Mouse (Mus musculus): Measurements from ENCODE around the gene Tcf19. TPM values are rescaled to one million over a fixed set of nuclear protein-coding genes. Genes with fewer than 3 reads are reported as not detected.
A peak's percentile ranks its signal among the peaks of the same experiment; 100 is the strongest.

The Tcf19 gene
- polyA plus RNA-seq (2012; rRNA removed) (73.8 and 82.6 TPM in 2 replicates), polyA plus RNA-seq (2014; fragmentation: Nextera tagmentation; extraction: Ambion mirVana) (75.5 and 84.3 TPM in 2 replicates)

DNA sequence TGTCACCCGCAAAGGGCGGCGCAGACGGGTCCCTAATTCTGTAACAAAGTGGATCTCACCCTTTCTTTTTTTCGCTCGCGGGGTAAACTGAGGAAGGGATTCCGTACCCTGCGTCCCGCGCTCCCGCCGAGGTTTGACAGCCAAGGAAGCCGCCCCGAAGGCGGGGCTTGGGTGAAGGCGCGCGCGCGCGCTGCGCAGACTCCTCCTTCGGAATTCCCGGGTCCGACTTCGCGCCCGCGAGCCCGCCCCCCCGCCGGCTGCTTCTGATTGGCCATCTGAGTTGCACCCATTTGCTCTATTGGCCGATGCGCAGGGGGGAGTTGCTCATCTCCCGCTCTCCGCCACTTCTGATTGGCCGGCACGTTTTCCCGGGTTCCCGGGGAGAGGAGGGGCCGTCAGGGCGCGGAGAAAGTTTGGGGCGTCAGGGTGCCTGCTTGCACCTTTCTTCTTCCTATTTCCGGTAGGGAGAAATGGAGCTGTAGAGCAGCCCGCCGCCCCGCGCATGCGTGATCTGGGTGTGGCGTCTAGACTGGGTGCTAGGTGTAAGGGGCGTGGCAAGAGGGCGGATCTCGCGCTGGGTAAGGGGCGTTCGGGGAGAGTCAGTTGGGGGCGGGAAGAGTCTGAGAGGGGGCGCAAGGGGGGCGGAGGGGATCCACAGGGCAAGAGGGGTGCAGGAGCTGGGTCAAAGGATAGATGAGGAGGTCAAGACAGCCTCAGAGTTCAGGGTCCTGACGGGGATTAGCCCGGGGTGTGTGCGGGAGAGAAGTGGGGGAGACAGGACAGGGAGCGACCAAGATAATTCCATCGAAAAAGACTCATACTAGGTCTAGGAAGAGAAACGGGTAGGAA, at the start of gene Tcf19, which contains the start of gene Cchcr1:
TSS of gene Tcf19 (minus strand) at position 173 of the 849 bp plus-strand sequence.
TSS of gene Cchcr1 (plus strand) at position 449 of the 849 bp plus-strand sequence.
- H3K9me3 ChIP-seq (ENCODE audit: control insufficient read depth, low read length): no peaks in the 10 kb centered on the region
- peaks cover 3% of the 10 kb centered on the region; the same call in 1 of the 2 replicates for H3K36me3 ChIP-seq (ENCODE audit: control insufficient read depth, insufficient read depth, low read length)
- H3K27me3 ChIP-seq (ENCODE audit: control insufficient read depth, insufficient read depth, low read length): no peaks in the 10 kb centered on the region
- peaks cover 16% of the 10 kb centered on the region for H3K4me1 ChIP-seq (ENCODE audit: control insufficient read depth, insufficient read depth, low read length)
- peak within 1 kb of the TSS; percentile 81 for H3K4me2 ChIP-seq (replicated peaks; ENCODE audit: low read depth, low read length, severe bottlenecking)
- ATAC-seq (ENCODE audit: low FRiP score, low read depth): peak; percentile 97
- H3K27ac ChIP-seq (replicated peaks; ENCODE audit: low read depth, low read length): 0 out of 2 replicates have a peak within 1 kb of the TSS, but pooled peaks have one; percentile 26
- TF ChIP-seq POLR2A (IDR thresholded peaks at IDR 0.05; ENCODE audit: borderline replicate concordance, extremely low read depth, insufficient read depth, insufficient read length): 0 out of 2 replicates have a peak, but pooled peaks have one; percentile 16
- under 1% methylated on average over 65 of the region's 67 CpGs for WGBS
- peak; percentile 97 for DNase-seq (ENCODE audit: low spot score)
- peak within 1 kb of the TSS; percentile 66 for H3K9ac ChIP-seq (ENCODE audit: low read depth, low read length, severe bottlenecking)
- peak within 1 kb of the TSS; percentile 59 for H3K4me3 ChIP-seq (replicated peaks; ENCODE audit: low read length)

DNA sequence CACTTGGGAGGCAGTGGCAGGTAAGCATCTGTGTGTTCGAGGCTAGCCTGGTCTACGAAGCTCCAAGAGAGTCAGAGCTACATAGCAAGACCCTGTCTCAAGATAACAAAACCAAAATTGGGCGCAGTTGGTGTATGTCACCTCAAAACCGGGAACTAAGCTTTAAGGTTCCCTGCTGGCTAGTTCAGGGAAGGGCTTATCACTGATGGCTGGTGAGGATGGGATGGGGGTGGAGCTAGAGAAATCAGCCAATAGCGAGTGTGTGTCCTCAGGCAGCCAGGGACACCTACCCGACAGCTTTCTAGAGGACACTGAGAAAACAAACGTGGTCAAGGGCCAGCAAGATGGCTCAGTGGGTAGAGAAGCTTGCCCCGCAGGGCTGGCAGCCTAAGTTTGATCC, 41.6 kb upstream of the Tcf19 start:
- no peaks in the 10 kb centered on the region for H3K27me3 ChIP-seq (ENCODE audit: control insufficient read depth, insufficient read depth, low read length)
- H3K9ac ChIP-seq (ENCODE audit: low read depth, low read length, severe bottlenecking): no peak overlapping the region
- H3K4me1 ChIP-seq (ENCODE audit: control insufficient read depth, insufficient read depth, low read length): no peaks in the 10 kb centered on the region
- TF ChIP-seq POLR2A (IDR thresholded peaks at IDR 0.05; ENCODE audit: borderline replicate concordance, extremely low read depth, insufficient read depth, insufficient read length): no peak
- no peak overlapping the region for H3K4me3 ChIP-seq (replicated peaks; ENCODE audit: low read length)
- H3K27ac ChIP-seq (replicated peaks; ENCODE audit: low read depth, low read length): no peak overlapping the region
- H3K36me3 ChIP-seq (ENCODE audit: control insufficient read depth, insufficient read depth, low read length): no peaks in the 10 kb centered on the region
- H3K4me2 ChIP-seq (replicated peaks; ENCODE audit: low read depth, low read length, severe bottlenecking): no peak overlapping the region
- no peak for DNase-seq (ENCODE audit: low spot score)
- no peaks in the 10 kb centered on the region for H3K9me3 ChIP-seq (ENCODE audit: control insufficient read depth, low read length)
- WGBS: 58% methylated on average over 8 of the region's 8 CpGs
- no peak for ATAC-seq (ENCODE audit: low FRiP score, low read depth)

DNA sequence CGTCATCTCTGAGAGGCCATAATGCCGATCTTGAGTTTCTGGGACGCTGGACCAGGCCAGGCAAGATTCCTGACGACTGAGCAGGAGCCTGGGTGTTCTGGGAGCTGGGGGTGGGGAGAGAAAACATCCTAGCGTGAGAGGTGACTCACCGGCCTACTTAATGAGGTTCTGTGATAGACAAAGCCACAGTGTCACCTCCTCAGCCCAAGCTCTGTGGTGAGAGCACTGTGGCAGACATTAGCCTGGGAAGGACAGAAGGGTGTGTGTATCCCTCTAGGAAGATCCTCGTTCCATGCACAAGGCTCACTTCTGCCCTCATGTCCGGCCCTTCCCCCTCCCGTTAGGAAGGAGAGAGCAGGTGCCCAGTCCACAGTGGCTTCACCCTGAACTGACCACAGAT, 40.7 kb upstream of the Tcf19 start:
- Histone ChIP-seq H3K4me3 (replicated peaks; ENCODE audit: low read length) (no peak overlapping the region), H3K27me3 (ENCODE audit: control insufficient read depth, insufficient read depth, low read length) (no peaks in the 10 kb centered on the region), H3K36me3 (ENCODE audit: control insufficient read depth, insufficient read depth, low read length) (no peaks in the 10 kb centered on the region), H3K27ac (replicated peaks; ENCODE audit: low read depth, low read length) (no peak overlapping the region), H3K4me2 (replicated peaks; ENCODE audit: low read depth, low read length, severe bottlenecking) (no peak overlapping the region), H3K4me1 (ENCODE audit: control insufficient read depth, insufficient read depth, low read length) (no peaks in the 10 kb centered on the region), H3K9me3 (ENCODE audit: control insufficient read depth, low read length) (no peaks in the 10 kb centered on the region), H3K9ac (ENCODE audit: low read depth, low read length, severe bottlenecking) (no peak overlapping the region)
- 75% methylated on average over 9 of the region's 9 CpGs for WGBS
- DNase-seq (ENCODE audit: low spot score) (no peak), ATAC-seq (ENCODE audit: low FRiP score, low read depth) (no peak)
- no peak for TF ChIP-seq POLR2A (IDR thresholded peaks at IDR 0.05; ENCODE audit: borderline replicate concordance, extremely low read depth, insufficient read depth, insufficient read length)

DNA sequence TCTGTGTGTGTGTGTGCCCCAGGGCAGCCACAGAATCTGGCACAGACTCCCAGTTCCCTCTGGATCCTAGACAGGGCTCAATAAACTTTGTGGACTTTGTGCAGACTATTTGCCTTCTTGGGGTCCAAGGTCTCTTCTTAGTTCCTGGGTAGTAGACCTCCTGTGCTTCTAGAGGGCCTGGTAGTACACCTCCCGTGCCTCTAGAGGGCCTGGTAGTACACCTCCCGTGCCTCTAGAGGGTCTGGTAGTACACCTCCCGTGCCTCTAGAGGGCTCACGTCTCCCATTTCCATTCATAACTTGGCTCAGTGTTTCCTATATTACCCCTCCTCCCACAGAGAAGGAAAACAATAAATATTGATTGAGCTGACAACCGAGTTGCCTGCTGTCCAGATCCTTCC, 40.2 kb upstream of the Tcf19 start:
- no peaks in the 10 kb centered on the region for H3K9me3 ChIP-seq (ENCODE audit: control insufficient read depth, low read length)
- H3K4me2 ChIP-seq (replicated peaks; ENCODE audit: low read depth, low read length, severe bottlenecking): no peak overlapping the region
- H3K9ac ChIP-seq (ENCODE audit: low read depth, low read length, severe bottlenecking): no peak overlapping the region
- H3K27me3 ChIP-seq (ENCODE audit: control insufficient read depth, insufficient read depth, low read length): no peaks in the 10 kb centered on the region
- ATAC-seq (ENCODE audit: low FRiP score, low read depth) (no peak), DNase-seq (ENCODE audit: low spot score) (no peak)
- H3K27ac ChIP-seq (replicated peaks; ENCODE audit: low read depth, low read length): no peak overlapping the region
- no peak overlapping the region for H3K4me3 ChIP-seq (replicated peaks; ENCODE audit: low read length)
- no peaks in the 10 kb centered on the region for H3K36me3 ChIP-seq (ENCODE audit: control insufficient read depth, insufficient read depth, low read length)
- 34% methylated on average over 5 of the region's 5 CpGs for WGBS
- H3K4me1 ChIP-seq (ENCODE audit: control insufficient read depth, insufficient read depth, low read length): no peaks in the 10 kb centered on the region
- TF ChIP-seq POLR2A (IDR thresholded peaks at IDR 0.05; ENCODE audit: borderline replicate concordance, extremely low read depth, insufficient read depth, insufficient read length): no peak

DNA sequence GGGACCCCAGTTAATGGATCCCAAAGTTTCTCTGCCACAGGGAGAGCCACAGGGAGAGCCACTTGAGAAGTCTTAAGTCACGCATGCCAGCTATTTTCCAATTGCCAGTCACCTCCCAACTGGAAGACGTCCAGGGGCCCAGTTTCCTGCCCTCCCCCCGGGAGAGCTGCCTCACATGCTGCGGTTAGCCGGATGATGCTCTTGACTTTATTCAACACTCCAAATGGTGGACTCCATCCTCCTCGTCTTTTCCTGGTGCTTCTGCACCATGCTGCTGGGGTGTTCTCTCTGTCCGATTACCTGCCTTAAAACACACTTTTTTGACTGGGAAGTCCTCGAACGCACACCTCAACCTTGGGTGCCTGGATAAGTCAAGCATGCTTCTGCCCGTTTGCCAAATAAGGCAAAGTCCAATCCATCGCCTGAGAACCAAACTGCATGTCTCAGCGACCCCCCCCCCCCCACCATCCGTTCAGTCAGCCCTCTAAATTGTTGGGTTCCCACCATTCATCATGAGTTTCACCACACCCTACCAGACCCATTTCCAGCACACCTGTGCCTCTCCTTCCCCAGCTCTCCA, 39.7 kb upstream of the Tcf19 start:
- Histone ChIP-seq H3K4me2 (replicated peaks; ENCODE audit: low read depth, low read length, severe bottlenecking) (no peak overlapping the region), H3K9ac (ENCODE audit: low read depth, low read length, severe bottlenecking) (no peak overlapping the region), H3K27ac (replicated peaks; ENCODE audit: low read depth, low read length) (no peak overlapping the region), H3K4me3 (replicated peaks; ENCODE audit: low read length) (no peak overlapping the region), H3K36me3 (ENCODE audit: control insufficient read depth, insufficient read depth, low read length) (no peaks in the 10 kb centered on the region), H3K27me3 (ENCODE audit: control insufficient read depth, insufficient read depth, low read length) (no peaks in the 10 kb centered on the region), H3K4me1 (ENCODE audit: control insufficient read depth, insufficient read depth, low read length) (no peaks in the 10 kb centered on the region), H3K9me3 (ENCODE audit: control insufficient read depth, low read length) (no peaks in the 10 kb centered on the region)
- 92% methylated on average over 13 of the region's 13 CpGs for WGBS
- no peak for ATAC-seq (ENCODE audit: low FRiP score, low read depth)
- no peak for DNase-seq (ENCODE audit: low spot score)
- TF ChIP-seq POLR2A (IDR thresholded peaks at IDR 0.05; ENCODE audit: borderline replicate concordance, extremely low read depth, insufficient read depth, insufficient read length): no peak

Data from limb, embryonic 14.5 days (tissue).